Mouse (Mus musculus) liver, embryonic 16.5 days (tissue): ENCODE results near the gene Kif23. TPM values are rescaled to one million over a fixed set of nuclear protein-coding genes. Genes with fewer than 3 reads are reported as not detected.

Experiments
- ATAC-seq: fragments of 200-750 bp; cut with Nextera tagmentation; 2 replicates; pipeline ENCODE4 v1.8.0; 2017; ENCODE audit warnings: low read depth, mild to moderate bottlenecking, moderate number of reproducible peaks, moderate library complexity
- H3K27ac ChIP-seq: fragments of 300-500 bp; sonication (generic); 2 replicates; pipeline ENCODE4 v1.5.1; 2014; ENCODE audit warnings: mild to moderate bottlenecking, low read length
- H3K27me3 ChIP-seq: fragments of 300-500 bp; sonication (generic); 2 replicates; pipeline ENCODE4 v1.6.1; 2014; ENCODE audit warnings: low read depth, low read length, mixed read lengths; ENCODE audit not compliant: control insufficient read depth, insufficient read depth
- H3K36me3 ChIP-seq: fragments of 300-500 bp; sonication (generic); 2 replicates; pipeline ENCODE4 v1.6.1; 2014; ENCODE audit warnings: mild to moderate bottlenecking; ENCODE audit not compliant: control insufficient read depth, insufficient read depth
- H3K4me1 ChIP-seq: fragments of 300-500 bp; sonication (generic); 2 replicates; pipeline ENCODE4 v1.6.1; 2014; ENCODE audit warnings: low read depth, low read length, mixed read lengths; ENCODE audit not compliant: control insufficient read depth
- H3K4me2 ChIP-seq: fragments of 300-500 bp; sonication (generic); 2 replicates; pipeline ENCODE4 v1.6.1; 2014; ENCODE audit warnings: low read depth, low read length, mixed read lengths
- H3K4me3 ChIP-seq: fragments of 300-500 bp; sonication (generic); 2 replicates; pipeline ENCODE4 v1.5.1; 2014; ENCODE audit warnings: low read depth, mild to moderate bottlenecking, low read length
- H3K9ac ChIP-seq: fragments of 300-500 bp; sonication (generic); 2 replicates; pipeline ENCODE4 v1.6.1; 2014; ENCODE audit warnings: low read depth, low read length
- H3K9me3 ChIP-seq: fragments of 300-500 bp; sonication (generic); replicated peaks from 2 replicates; pipeline ENCODE4 v1.6.1; 2016; ENCODE audit warnings: low read length; ENCODE audit not compliant: control insufficient read depth
- WGBS: fragments of 180-500 bp; shearing (Covaris S2); extraction: QIAGEN DNeasy Blood & Tissue Kit; methylation state at CpG from one replicate; pipeline ENCODE4 v1.1.7; 2014; ENCODE audit not compliant: insufficient replicate concordance; 5-methylcytosine and 5-hydroxymethylcytosine counted together
- polyA plus RNA-seq: library from polyadenylated mRNA; unstranded; fragments of >200 nt; fragmentation: Nextera tagmentation; extraction: Ambion mirVana; gene quantifications from 2 replicates; pipeline ENCODE4 v1.2.1, GENCODE M21; 2015

The Kif23 gene
- polyA plus RNA-seq, 1 experiment from 2014 or later: 64.2 TPM

DNA sequence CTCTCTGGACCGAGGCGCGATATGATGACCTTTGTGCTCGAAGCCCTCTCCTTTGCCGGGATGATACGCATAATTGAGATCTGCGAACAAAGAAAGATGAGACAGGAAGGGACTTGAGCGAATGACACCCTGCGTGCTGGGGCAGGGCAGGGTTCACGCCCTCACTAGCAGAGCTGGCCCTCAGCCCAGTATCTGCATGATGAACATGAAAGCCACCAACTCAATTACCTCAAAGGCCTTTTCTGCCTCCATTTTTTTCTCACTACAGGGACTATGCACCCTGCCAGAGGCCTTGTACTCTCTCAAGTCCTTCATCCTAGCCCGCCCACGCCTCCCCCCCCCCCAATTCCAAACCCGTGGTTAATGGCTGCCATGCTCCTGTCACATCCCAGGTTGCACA, 61.6 kb downstream of the Kif23 start:
- no peak overlapping the region for H3K27ac ChIP-seq
- H3K36me3 ChIP-seq: no peaks in the 10 kb centered on the region
- 67% methylated on average over 13 of the region's 13 CpGs for WGBS
- no peaks in the 10 kb centered on the region for H3K9me3 ChIP-seq
- no peak overlapping the region for H3K4me3 ChIP-seq
- ATAC-seq: 0 out of 2 replicates have a peak, but pooled peaks have one; percentile 27
- H3K4me1 ChIP-seq: no peaks in the 10 kb centered on the region
- no peak overlapping the region for H3K9ac ChIP-seq
- no peaks in the 10 kb centered on the region for H3K27me3 ChIP-seq
- no peak overlapping the region for H3K4me2 ChIP-seq

- WGBS: 67% methylated on average over 7 of the region's 7 CpGs
- H3K27ac ChIP-seq: no peak overlapping the region
- H3K4me1 ChIP-seq: no peaks in the 10 kb centered on the region
- no peak overlapping the region for H3K4me2 ChIP-seq
- H3K4me3 ChIP-seq: no peak overlapping the region
- H3K36me3 ChIP-seq: no peaks in the 10 kb centered on the region
- H3K27me3 ChIP-seq: no peaks in the 10 kb centered on the region
- no peak for ATAC-seq
- no peak overlapping the region for H3K9ac ChIP-seq
- no peaks in the 10 kb centered on the region for H3K9me3 ChIP-seq
Measured at GRCm38 (mm10) chr9:61884375-61884774, 62.2 kb downstream of the Kif23 start.

DNA sequence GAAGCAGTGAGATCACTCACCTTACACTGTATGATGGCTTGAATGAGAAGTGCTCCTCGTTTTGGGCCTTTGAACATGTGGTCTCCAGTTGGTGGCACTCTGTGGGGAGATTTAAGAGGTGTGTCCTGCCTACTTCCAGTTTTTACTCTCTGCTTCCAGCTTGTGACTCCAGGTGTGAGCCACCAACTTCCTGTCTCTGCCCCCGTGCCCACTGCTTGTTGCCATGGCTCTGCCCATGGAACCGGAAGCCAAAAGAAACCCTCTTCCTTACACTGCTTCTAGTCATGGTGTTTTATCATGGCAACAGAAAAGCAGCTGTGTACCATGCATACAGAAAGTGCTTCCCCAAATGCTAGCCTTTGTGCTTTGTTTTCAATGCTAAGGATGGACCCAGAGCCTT, 64.4 kb downstream of the Kif23 start:
- no peak overlapping the region for H3K4me2 ChIP-seq
- H3K4me1 ChIP-seq: no peaks in the 10 kb centered on the region
- 26% methylated on average over 3 of the region's 3 CpGs for WGBS
- H3K9ac ChIP-seq: no peak overlapping the region
- no peak overlapping the region for H3K4me3 ChIP-seq
- H3K9me3 ChIP-seq: no peaks in the 10 kb centered on the region
- ATAC-seq: no peak
- no peaks in the 10 kb centered on the region for H3K36me3 ChIP-seq
- no peaks in the 10 kb centered on the region for H3K27me3 ChIP-seq
- H3K27ac ChIP-seq: no peak overlapping the region

GRCm38 (mm10) chr9:61878889-61879288, 67.7 kb downstream of the Kif23 start:
- H3K27me3 ChIP-seq: no peaks in the 10 kb centered on the region
- no peak for ATAC-seq
- H3K4me3 ChIP-seq: no peak overlapping the region
- no peak overlapping the region for H3K27ac ChIP-seq
- no peaks in the 10 kb centered on the region for H3K4me1 ChIP-seq
- H3K9me3 ChIP-seq: no peaks in the 10 kb centered on the region
- H3K4me2 ChIP-seq: no peak overlapping the region
- no peaks in the 10 kb centered on the region for H3K36me3 ChIP-seq
- no peak overlapping the region for H3K9ac ChIP-seq
- WGBS: 12% methylated on average over 2 of the region's 2 CpGs

GRCm38 (mm10) chr9:61877373-61878112, 69.0 kb downstream of the Kif23 start:
- H3K4me2 ChIP-seq: no peak overlapping the region
- no peak for ATAC-seq
- 29% methylated on average over 22 of the region's 22 CpGs for WGBS
- no peaks in the 10 kb centered on the region for H3K9me3 ChIP-seq
- no peaks in the 10 kb centered on the region for H3K27me3 ChIP-seq
- H3K4me1 ChIP-seq: peaks cover 1% of the 10 kb centered on the region; the same call in 1 of the 2 replicates
- no peak overlapping the region for H3K27ac ChIP-seq
- no peak overlapping the region for H3K9ac ChIP-seq
- H3K36me3 ChIP-seq: no peaks in the 10 kb centered on the region
- no peak overlapping the region for H3K4me3 ChIP-seq

DNA sequence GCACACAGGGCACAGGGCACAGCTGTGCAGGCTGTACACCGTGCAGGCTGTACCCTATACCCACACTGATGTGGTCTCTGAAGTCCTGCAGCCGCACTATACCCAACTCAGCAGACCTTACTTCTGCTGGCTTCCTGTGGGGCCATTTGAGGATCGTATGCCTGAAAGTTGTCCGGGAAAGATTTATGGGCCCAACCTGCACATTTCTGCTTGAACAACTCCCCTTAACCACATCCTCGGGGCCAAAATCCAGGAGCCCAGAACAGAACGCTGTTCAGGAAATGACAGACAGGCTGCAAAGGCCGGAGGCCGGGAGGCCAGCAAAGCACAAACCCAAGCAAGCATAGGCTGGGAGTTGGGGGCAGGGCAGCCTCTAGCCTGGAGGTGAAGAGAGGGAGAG, 73.2 kb downstream of the Kif23 start:
- Histone ChIP-seq H3K4me3 (no peak overlapping the region), H3K36me3 (no peaks in the 10 kb centered on the region), H3K27ac (no peak overlapping the region), H3K4me2 (no peak overlapping the region), H3K9ac (no peak overlapping the region), H3K4me1 (peaks cover 2% of the 10 kb centered on the region; the same call in 1 of the 2 replicates), H3K27me3 (no peaks in the 10 kb centered on the region), H3K9me3 (no peaks in the 10 kb centered on the region)
- no peak for ATAC-seq
- WGBS: 13% methylated on average over 8 of the region's 8 CpGs

DNA sequence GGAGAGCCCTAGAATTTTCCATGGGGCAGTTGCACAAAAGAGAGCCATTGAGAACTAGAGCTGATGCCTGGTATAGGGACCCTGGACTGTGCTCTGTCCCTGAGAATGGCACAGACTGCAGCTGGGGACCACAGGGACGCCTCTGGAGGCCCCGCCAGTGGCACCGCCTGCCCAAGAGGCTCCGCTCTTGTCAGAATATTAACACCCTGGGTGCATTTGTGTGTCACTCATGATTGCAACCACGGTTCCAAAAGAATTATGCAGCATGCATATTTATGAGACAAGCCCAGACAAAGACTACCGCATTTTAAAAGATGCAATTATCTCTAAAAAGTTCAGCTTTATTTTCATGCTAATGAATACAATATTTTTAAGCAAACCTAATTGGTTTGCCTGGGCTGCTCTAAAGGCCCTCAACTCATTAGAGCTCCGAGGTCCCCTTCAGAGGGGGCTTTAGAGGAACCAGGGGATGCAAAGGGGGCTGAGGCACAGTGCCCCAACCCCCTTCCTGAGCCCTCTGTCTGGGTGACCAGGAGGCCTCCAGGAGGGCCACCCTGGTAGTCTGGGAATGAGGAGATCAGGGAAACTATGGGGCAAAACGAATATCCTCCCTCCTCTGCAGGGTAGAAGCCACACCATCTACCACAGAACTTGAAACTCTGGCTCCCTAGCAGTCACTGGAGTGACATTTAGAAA, 74.2 kb downstream of the Kif23 start:
- ATAC-seq: no peak
- WGBS: 50% methylated on average over 8 of the region's 8 CpGs

GRCm38 (mm10) chr9:61871839-61872238, 74.7 kb downstream of the Kif23 start:
- Histone ChIP-seq H3K27ac (no peak overlapping the region), H3K4me1 (peaks cover 2% of the 10 kb centered on the region; the same call in 1 of the 2 replicates), H3K36me3 (no peaks in the 10 kb centered on the region), H3K4me3 (no peak overlapping the region), H3K27me3 (no peaks in the 10 kb centered on the region), H3K9me3 (no peaks in the 10 kb centered on the region), H3K9ac (no peak overlapping the region), H3K4me2 (no peak overlapping the region)
- no peak for ATAC-seq
- WGBS: 66% methylated on average over 6 of the region's 6 CpGs

More for the DNA sequence above, 74.2 kb downstream of the Kif23 start:
- H3K36me3 ChIP-seq: no peaks in the 10 kb centered on the region
- H3K4me1 ChIP-seq: peaks cover 2% of the 10 kb centered on the region; the same call in 1 of the 2 replicates
- no peaks in the 10 kb centered on the region for H3K27me3 ChIP-seq
- H3K4me2 ChIP-seq: no peak overlapping the region
- no peaks in the 10 kb centered on the region for H3K9me3 ChIP-seq
- H3K9ac ChIP-seq: no peak overlapping the region
- H3K4me3 ChIP-seq: no peak overlapping the region
- H3K27ac ChIP-seq: no peak overlapping the region

- ATAC-seq: no peak
- no peak overlapping the region for H3K4me2 ChIP-seq
- no peak overlapping the region for H3K9ac ChIP-seq
- H3K4me3 ChIP-seq: no peak overlapping the region
- no peaks in the 10 kb centered on the region for H3K27me3 ChIP-seq
- WGBS: 66% methylated on average over 11 of the region's 11 CpGs
- H3K36me3 ChIP-seq: no peaks in the 10 kb centered on the region
- H3K4me1 ChIP-seq: peaks cover 2% of the 10 kb centered on the region; the same call in 1 of the 2 replicates
- H3K27ac ChIP-seq: no peak overlapping the region
- no peaks in the 10 kb centered on the region for H3K9me3 ChIP-seq
Measured at GRCm38 (mm10) chr9:61867659-61868058, 78.9 kb downstream of the Kif23 start.
